Mouse (Mus musculus) naive thymus-derived CD4-positive, alpha-beta T cell, adult 5 months (primary cell): Measurements from ENCODE around the gene Commd8. TPM values are rescaled to one million over a fixed set of nuclear protein-coding genes. Genes with fewer than 3 reads are reported as not detected.

Experiments used
- polyA plus RNA-seq: library from polyadenylated mRNA; unstranded; fragments of 100-300 nt; shearing (Covaris generic); gene quantifications from one replicate; pipeline ENCODE4 v1.2.1, GENCODE M21; 2017

Commd8 gene
- polyA plus RNA-seq = 278 TPM

GRCm38 (mm10) chr5:72167594-72168284 is at the start of gene Commd8:
TSS of gene Commd8 (minus strand) at chr5:72168189.

